In genomic region chr11:76861185-76861584, GRCm38 (mm10) we compare ENCODE assay signal across 32 mouse cellular contexts. TPM values are rescaled to one million over a fixed set of nuclear protein-coding genes. Genes with fewer than 3 reads are reported as not detected.
DNase-seq lines count a peak whose midpoint lies in the region; ATAC-seq lines count a peak whose summit lies in the region.
"Had no signal": no experiment of that assay in that cellular context is flagged by ENCODE, and none has a peak within 500 bp of the region (broad histone marks: within the 10 kb centered on the region; RNA-seq: fewer than 3 reads in every experiment).

No protein-coding gene starts in this region.

- no peak overlapping the region for H3K4me3 ChIP-seq in heart, embryonic 16.5 days (ENCODE audit: low read length)
- H3K4me3 ChIP-seq: forebrain, embryonic 12.5 days; hindbrain, embryonic 13.5 days; megakaryocyte, embryonic 14.5 days; myocyte had no signal

- WGBS in heart, embryonic 16.5 days, result 44% methylated on average over 3 of the region's 3 CpGs

- peak overlapping the region; percentile 9; the same call in 1 of the 2 replicates for H3K27ac ChIP-seq in heart, embryonic 16.5 days (ENCODE audit: low read length)
- H3K27ac ChIP-seq: forebrain, embryonic 12.5 days; hindbrain, embryonic 13.5 days had no signal

- peaks cover 28% of the 10 kb centered on the region for H3K4me1 ChIP-seq in heart, embryonic 16.5 days (ENCODE audit: control insufficient read depth, insufficient read depth, low read length)
- H3K4me1 ChIP-seq: forebrain, embryonic 12.5 days; hindbrain, embryonic 13.5 days had no signal

- intact Hi-C loops in heart, postnatal 25 days (cut with DNase I), result no loop called here

- H3K27me3 ChIP-seq in heart, embryonic 16.5 days (ENCODE audit: control insufficient read depth, insufficient read depth, low read length), result no peaks in the 10 kb centered on the region
- H3K27me3 ChIP-seq: forebrain, embryonic 12.5 days; hindbrain, embryonic 13.5 days; Patski had no signal

- H3K9ac ChIP-seq in heart, embryonic 16.5 days (ENCODE audit: low read length), result no peak overlapping the region
- H3K9ac ChIP-seq: forebrain, embryonic 12.5 days; hindbrain, embryonic 13.5 days; liver, postnatal 0 days had no signal

- no peak overlapping the region for H3K4me2 ChIP-seq in heart, embryonic 16.5 days (ENCODE audit: low read depth, low read length)
- H3K4me2 ChIP-seq: forebrain, embryonic 12.5 days; hindbrain, embryonic 13.5 days had no signal

- ATAC-seq in cerebellum, adult (ENCODE audit: insufficient number of reproducible peaks, low FRiP score, low TSS enrichment), result peak; percentile 70; the same call in 1 of the 2 replicates
- ATAC-seq in heart, embryonic 16.5 days (replicated peaks; ENCODE audit: extremely low read depth, insufficient read depth, low FRiP score), result peak; percentile 58
- no peak for ATAC-seq in monocyte, adult 5-6 weeks (replicated peaks; ENCODE audit: insufficient number of reproducible peaks, low FRiP score, low TSS enrichment, poor library complexity, severe bottlenecking)
- ATAC-seq: inflammation-experienced regulatory T-cells, adult 6 months; liver, postnatal 0 days; Patski had no signal

- 0 out of 2 replicates have a peak, but pooled peaks cover 2% of the 10 kb centered on the region for H3K9me3 ChIP-seq in heart, embryonic 16.5 days (replicated peaks; ENCODE audit: control insufficient read depth, low read length)
- H3K9me3 ChIP-seq: forebrain, embryonic 12.5 days; hindbrain, embryonic 13.5 days had no signal

- H3K36me3 ChIP-seq in heart, embryonic 16.5 days (ENCODE audit: control insufficient read depth, insufficient read depth), result no peaks in the 10 kb centered on the region
- H3K36me3 ChIP-seq: forebrain, embryonic 12.5 days; hindbrain, embryonic 13.5 days had no signal

- no peak for DNase-seq in cerebellum, postnatal 4 days (ENCODE audit: low spot score in 2 of 2)
- DNase-seq in heart, postnatal 25 days (ENCODE audit: low spot score), result no peak
- DNase-seq in cerebellum, postnatal 10 days, result peak; percentile 71 to 73
- no peak for DNase-seq in layer of hippocampus, postnatal 14 days (ENCODE audit: low spot score in 2 of 2)
- DNase-seq in right cerebral cortex, adult 18-20 months, result no peak
- DNase-seq: adrenal gland, postnatal 14 days; kidney, adult 9 months; kidney, postnatal 25 days; left cerebral cortex, postnatal 4 days; liver, postnatal 0 days; midbrain, embryonic 14.5 days; right cerebral cortex, postnatal 25 days; thymus, adult 2 months had no signal

RNA-seq across cellular contexts. Expression of gene Cpd, which starts 14.4 kb away (rescaled TPM):
- polyA plus RNA-seq in heart, embryonic 16.5 days (2015; fragmentation: Nextera tagmentation; extraction: Ambion mirVana), result 6.9 and 10.0 TPM in 2 replicates
- 10 to 100 TPM; 36.7 to 43.9 TPM for total RNA-seq in heart, postnatal 25 days (2021)
- 10 to 100 TPM; 61.5 to 62.0 TPM for total RNA-seq in layer of hippocampus, postnatal 14 days (2021)
- 37.7 to 55.0 TPM (median 54.1 TPM) in 3 replicates for total RNA-seq in monocyte, adult 5-6 weeks (2017)

RNA-seq across cellular contexts. Expression of gene Tmigd1, which starts 40.8 kb away (rescaled TPM):
- polyA plus RNA-seq in heart, embryonic 16.5 days (2015; fragmentation: Nextera tagmentation; extraction: Ambion mirVana), result 0.21 and 2.7 TPM in 2 replicates
- under 1 TPM; 0.45 to 0.47 TPM for total RNA-seq in heart, postnatal 25 days (2021)
- not detected for total RNA-seq in layer of hippocampus, postnatal 14 days (2021)
- total RNA-seq in monocyte, adult 5-6 weeks (2017), result 0.76 TPM in 1 of 3 replicates, not detected in the others
- total RNA-seq: ES-E14; gastrocnemius, adult 8-10 months; layer of hippocampus, adult 8-10 months; left cerebral cortex, adult 18-20 months; left cerebral cortex, postnatal 4 days; liver, adult 2 months had no signal
- polyA plus RNA-seq: cortical plate, adult 2 months; embryonic facial prominence, embryonic 11.5 days; forebrain, embryonic 12.5 days; hindbrain, embryonic 13.5 days; liver, adult 2 months; liver, postnatal 0 days; myocyte; neural tube, embryonic 14.5 days; spleen, adult 2 months; stomach, embryonic 14.5 days had no signal

Comparison
In these comparisons a context has a peak if more than half of its experiments do, and no peak if none do; other contexts are left out.
1. DNase-seq: peak in cerebellum, postnatal 10 days (2 of 2); none in cerebellum, postnatal 4 days (0 of 2), heart, postnatal 25 days (single experiment), layer of hippocampus, postnatal 14 days (0 of 2) and right cerebral cortex, adult 18-20 months (single experiment).